Mouse (Mus musculus) testis, postnatal 14 days (tissue): ENCODE measurements around the gene Dgcr6.
"Not testable (repeated sequence)": the region's sequence is repeated elsewhere in the genome, so short reads cannot be mapped to it uniquely, and the experiment has no call there.

Experiments used
- DNase-seq: peaks from one replicate; pipeline ENCODE4 v3.0.0; 2021; ENCODE audit warnings: low spot score

Gene Dgcr6

GRCm38 (mm10) chr16:18052731-18053202 lies at the start of gene Dgcr6:
TSS of gene Dgcr6 (plus strand) at chr16:18052860.
- peak; percentile 72 for DNase-seq

GRCm38 (mm10) chr16:18004589-18004988 lies 48.1 kb upstream of the Dgcr6 start:
- no peak for DNase-seq

GRCm38 (mm10) chr16:18007083-18007482 lies 45.6 kb upstream of the Dgcr6 start:
- DNase-seq = no peak

- DNase-seq = no peak
Observed at GRCm38 (mm10) chr16:18011101-18011500, 41.6 kb upstream of the Dgcr6 start.

- not testable (repeated sequence) for DNase-seq
Observed at GRCm38 (mm10) chr16:18016482-18016881, 36.2 kb upstream of the Dgcr6 start.

- no peak for DNase-seq
Observed at GRCm38 (mm10) chr16:18022780-18023557, 29.7 kb upstream of the Dgcr6 start.

GRCm38 (mm10) chr16:18027371-18027770 lies 25.3 kb upstream of the Dgcr6 start:
- no peak for DNase-seq

- DNase-seq = no peak
Observed at GRCm38 (mm10) chr16:18031752-18032151, 20.9 kb upstream of the Dgcr6 start.

- no peak for DNase-seq
Observed at GRCm38 (mm10) chr16:18033289-18033688, 19.4 kb upstream of the Dgcr6 start.

- DNase-seq = no peak
Observed at GRCm38 (mm10) chr16:18034286-18034685, 18.4 kb upstream of the Dgcr6 start.

- peak; percentile 92 for DNase-seq
Observed at GRCm38 (mm10) chr16:18036425-18036955, 16.2 kb upstream of the Dgcr6 start.

GRCm38 (mm10) chr16:18037025-18037424 lies 15.6 kb upstream of the Dgcr6 start:
- DNase-seq = no peak

- no peak for DNase-seq
Observed at GRCm38 (mm10) chr16:18044991-18045390, 7.7 kb upstream of the Dgcr6 start.

- DNase-seq = no peak
Observed at GRCm38 (mm10) chr16:18047660-18048059, 5.0 kb upstream of the Dgcr6 start.

GRCm38 (mm10) chr16:18048071-18048470 lies 4.6 kb upstream of the Dgcr6 start:
- no peak for DNase-seq

- no peak for DNase-seq
Observed at GRCm38 (mm10) chr16:18052322-18052721, 338 bp upstream of the Dgcr6 start.

GRCm38 (mm10) chr16:18056215-18056614 lies 3.6 kb downstream of the Dgcr6 start:
- DNase-seq = no peak

- DNase-seq = no peak
Observed at GRCm38 (mm10) chr16:18058331-18058731, 5.7 kb downstream of the Dgcr6 start.

GRCm38 (mm10) chr16:18059243-18059642 lies 6.6 kb downstream of the Dgcr6 start:
- DNase-seq = no peak

- no peak for DNase-seq
Observed at GRCm38 (mm10) chr16:18061201-18061600, 8.5 kb downstream of the Dgcr6 start.

- peak; percentile 91 for DNase-seq
Observed at GRCm38 (mm10) chr16:18066060-18067009, 13.7 kb downstream of the Dgcr6 start.

- no peak for DNase-seq
Observed at GRCm38 (mm10) chr16:18068653-18069376, 16.2 kb downstream of the Dgcr6 start.
